Mouse (Mus musculus) Patski (cell line): ENCODE data around the gene Ace3. TPM values are rescaled to one million over a fixed set of nuclear protein-coding genes. Genes with fewer than 3 reads are reported as not detected.

Experiments used
- ATAC-seq: fragments of 100-300 bp; one replicate; pipeline ENCODE4 v1.8.0; 2021
- CTCF ChIA-PET: fragments of 350-600 bp; sonication (Branson Sonifier 250); formaldehyde crosslinking; loops from one replicate; lab custom pipeline; 2022; ENCODE audit warnings: inconsistent platforms; lab: Charles Lee
- POLR2A ChIA-PET: fragments of 350-600 bp; sonication (Branson Sonifier 250); formaldehyde crosslinking; loops from one replicate; lab custom pipeline; 2022; ENCODE audit warnings: antibody characterized with exemption, inconsistent platforms; lab: Charles Lee
- DNase-seq: peaks from one replicate; pipeline ENCODE4 v3.0.0-alpha.2; 2011; ENCODE audit warnings: low read depth, low spot score
- H3K27me3 ChIP-seq: fragments of 371-371 bp; one replicate; pipeline ENCODE4 v1.5.1; 2021
- CTCF ChIP-seq: fragments of 100-300 bp; IDR thresholded peaks from one replicate; pipeline ENCODE4 v1.5.1; 2021
- in situ Hi-C: fragments of 300-500 bp; cut with MboI; formaldehyde crosslinking; loops from 3 replicates; pipeline ENCODE4 v1.11.1; 2018; ENCODE audit warnings: low pct_unique_long_range_greater_than_20kb, mixed read lengths
- polyA plus RNA-seq: library from polyadenylated mRNA; unstranded; gene quantifications from one replicate; pipeline ENCODE4 v1.2.3, GENCODE M21; 2021

Ace3 gene
- polyA plus RNA-seq, 1 experiment from 2014 or later: not detected

DNA sequence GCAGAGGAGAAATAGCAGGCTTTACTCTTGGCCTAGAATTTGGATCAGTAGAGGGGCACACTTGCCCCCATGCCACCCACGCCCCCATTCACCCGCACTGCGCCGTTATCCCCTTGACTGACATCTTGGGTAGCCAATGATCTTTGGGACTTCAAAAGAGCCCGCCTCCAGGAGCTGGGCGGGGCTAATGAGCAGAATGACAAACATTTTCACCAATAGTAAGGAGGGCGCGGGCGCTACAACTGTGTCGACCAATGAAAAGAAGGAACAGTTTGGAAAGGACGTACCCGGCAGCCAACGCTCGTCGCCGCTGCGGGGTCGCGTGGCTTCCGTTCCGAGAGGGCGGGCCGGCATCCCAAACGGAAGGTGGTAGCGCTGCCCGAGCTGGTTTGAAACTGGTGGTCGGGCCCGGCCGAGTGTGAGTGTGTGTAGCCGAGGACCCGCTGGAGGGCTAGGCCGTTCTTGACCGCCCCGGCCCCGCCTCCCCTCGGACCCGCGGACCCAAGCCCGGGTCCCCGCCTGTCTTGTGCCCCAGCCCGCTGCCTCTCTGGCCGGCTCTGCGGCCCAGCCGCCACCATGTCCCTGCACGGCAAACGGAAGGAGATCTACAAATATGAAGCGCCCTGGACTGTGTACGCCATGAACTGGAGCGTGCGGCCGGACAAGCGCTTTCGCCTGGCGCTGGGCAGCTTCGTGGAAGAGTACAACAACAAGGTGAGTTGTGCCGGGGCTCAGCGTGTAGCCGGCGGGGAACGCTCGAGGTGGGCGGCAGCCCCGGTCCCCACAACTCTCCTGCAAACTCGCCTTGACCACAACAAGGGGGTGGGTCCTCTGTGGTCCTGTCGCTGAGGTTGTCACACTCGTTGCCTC, 42.3 kb downstream of the Ace3 start, which contains the start of gene Dcaf7:
Gene Dcaf7 (plus strand): TSS at position 325 of the 870 bp plus-strand sequence.
- in situ Hi-C loops: no loop called here
- no peak for TF ChIP-seq CTCF
- DNase-seq (peak; percentile 83), ATAC-seq (peak; percentile 99)
- CTCF ChIA-PET: interaction anchor here (0.9 kb wide), 1 partner anchor 10 kb away, joined by 8 read pairs; no protein-coding TSS in a partner anchor
- H3K27me3 ChIP-seq: no peaks in the 10 kb centered on the region
- POLR2A ChIA-PET: no interaction called here

DNA sequence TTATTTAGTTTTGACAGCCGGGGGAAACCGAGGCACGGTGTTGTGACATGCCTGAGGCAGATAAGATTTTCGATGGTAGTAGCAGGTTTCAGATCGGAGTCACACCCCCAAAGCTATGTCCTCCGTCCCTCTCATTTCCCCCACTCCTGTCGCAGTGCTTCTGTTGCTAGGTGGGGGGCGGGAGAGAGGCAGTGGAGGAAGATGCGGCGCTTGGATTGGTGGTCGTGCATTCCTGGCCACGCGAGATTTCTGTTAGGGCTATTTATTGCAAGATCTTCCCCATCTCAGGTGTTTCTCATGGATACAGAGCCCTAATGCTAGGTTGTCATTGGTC, 42.9 kb downstream of the Ace3 start:
- DNase-seq: no peak
- ChIA-PET POLR2A (interaction anchor here (0.5 kb wide), 1 partner anchor 93 kb away, joined by 3 read pairs; no protein-coding TSS in a partner anchor), CTCF (interaction anchor here (2.2 kb wide), 1 partner anchor 11 kb away, joined by 9 read pairs; no protein-coding TSS in a partner anchor)
- H3K27me3 ChIP-seq: no peaks in the 10 kb centered on the region
- in situ Hi-C loops: no loop called here
- ATAC-seq: no peak
- no peak for TF ChIP-seq CTCF

DNA sequence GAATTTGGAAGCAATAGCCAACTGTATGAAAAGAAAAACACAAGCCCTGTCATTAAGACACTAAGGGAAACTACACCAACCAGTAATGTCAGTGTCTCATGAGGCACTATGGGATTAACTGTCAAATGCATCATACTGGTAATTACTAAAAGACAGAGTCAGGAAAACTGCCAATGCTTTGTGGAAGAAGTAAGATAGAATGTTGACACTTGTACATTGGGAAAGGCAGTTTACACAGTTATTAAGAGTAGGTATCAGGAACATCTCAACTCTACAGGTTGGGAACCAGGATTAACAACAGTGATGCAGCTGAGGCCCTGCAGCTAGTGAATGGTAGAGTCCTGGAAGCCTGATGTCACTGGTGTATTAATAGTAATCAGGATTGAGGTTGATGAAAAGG, 49.9 kb downstream of the Ace3 start:
- no peaks in the 10 kb centered on the region for H3K27me3 ChIP-seq
- no peak for TF ChIP-seq CTCF
- in situ Hi-C loops: no loop called here
- POLR2A ChIA-PET: no interaction called here
- no peak for ATAC-seq
- CTCF ChIA-PET: no interaction called here
- no peak for DNase-seq

DNA sequence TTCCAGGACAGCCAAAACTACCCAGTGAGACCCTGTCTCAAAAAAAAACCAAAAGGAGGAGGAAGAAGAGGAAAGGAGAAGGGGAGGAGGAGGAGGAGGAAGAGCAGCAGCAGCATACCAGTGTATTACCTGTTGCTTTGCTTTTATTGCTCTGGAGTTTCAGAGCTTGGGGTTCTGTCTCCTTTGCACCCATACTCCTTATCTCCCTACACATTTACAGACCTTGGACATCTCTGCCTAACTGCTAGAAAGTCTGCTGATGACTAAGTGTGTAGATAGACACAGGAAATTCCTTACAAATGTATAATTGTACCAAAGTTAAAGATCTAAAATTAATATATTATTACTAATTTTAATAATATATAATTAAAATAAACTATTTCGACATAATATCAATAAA, 50.8 kb downstream of the Ace3 start:
- POLR2A ChIA-PET: no interaction called here
- no peak for ATAC-seq

DNA sequence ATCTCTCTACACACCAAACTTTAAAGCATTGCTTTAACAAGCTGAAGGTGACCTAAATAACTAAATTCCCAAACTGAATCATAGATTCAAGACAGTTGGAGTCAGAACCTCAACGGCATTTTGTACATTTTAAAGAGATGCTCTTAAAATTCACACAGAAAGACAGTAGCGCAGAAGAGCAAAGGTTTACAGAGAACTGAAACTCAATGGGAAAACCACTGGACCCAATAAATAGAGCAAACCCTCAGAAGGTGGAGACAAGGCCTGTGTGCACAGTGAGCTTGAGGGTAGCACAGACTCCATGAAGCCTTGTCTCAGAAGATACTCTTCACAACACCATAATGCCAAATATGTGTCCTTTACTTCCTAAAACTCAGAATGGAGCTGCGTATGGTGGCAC, 51.3 kb downstream of the Ace3 start:
- in situ Hi-C loops: no loop called here
- TF ChIP-seq CTCF: no peak
- no peak for ATAC-seq
- CTCF ChIA-PET: interaction anchor here (1.0 to 1.9 kb wide), 2 partner anchors 8 to 19 kb away, joined by 3 to 6 read pairs; no protein-coding TSS in a partner anchor
- POLR2A ChIA-PET: no interaction called here
- DNase-seq: no peak
- no peaks in the 10 kb centered on the region for H3K27me3 ChIP-seq

More for the DNA sequence above, 50.8 kb downstream of the Ace3 start:
- in situ Hi-C loops: no loop called here
- DNase-seq: no peak
- TF ChIP-seq CTCF: no peak
- H3K27me3 ChIP-seq: no peaks in the 10 kb centered on the region
- CTCF ChIA-PET: interaction anchor here (1.0 to 1.9 kb wide), 2 partner anchors 9 to 18 kb away, joined by 3 to 6 read pairs; no protein-coding TSS in a partner anchor

DNA sequence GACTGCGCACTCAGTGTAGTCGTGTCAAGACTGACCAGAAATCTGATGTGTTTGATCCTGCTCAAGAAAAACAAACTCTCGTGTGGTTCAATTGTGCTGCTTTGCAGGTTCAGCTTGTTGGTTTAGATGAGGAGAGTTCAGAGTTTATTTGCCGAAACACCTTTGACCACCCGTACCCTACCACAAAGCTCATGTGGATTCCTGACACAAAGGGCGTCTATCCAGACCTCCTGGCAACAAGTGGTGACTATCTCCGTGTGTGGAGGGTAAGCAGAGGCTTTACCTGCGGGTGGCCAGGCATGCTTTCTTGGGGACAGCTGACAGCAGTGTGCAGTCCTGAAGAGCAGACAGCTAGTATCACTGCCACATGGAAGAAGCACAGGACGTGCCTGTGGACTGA, 52.1 kb downstream of the Ace3 start:
- in situ Hi-C loops: no loop called here
- no peak for ATAC-seq
- H3K27me3 ChIP-seq: no peaks in the 10 kb centered on the region
- POLR2A ChIA-PET: no interaction called here
- CTCF ChIA-PET: interaction anchor here (1.9 kb wide), 1 partner anchor 20 kb away, joined by 6 read pairs; no protein-coding TSS in a partner anchor
- no peak for DNase-seq
- TF ChIP-seq CTCF: no peak

DNA sequence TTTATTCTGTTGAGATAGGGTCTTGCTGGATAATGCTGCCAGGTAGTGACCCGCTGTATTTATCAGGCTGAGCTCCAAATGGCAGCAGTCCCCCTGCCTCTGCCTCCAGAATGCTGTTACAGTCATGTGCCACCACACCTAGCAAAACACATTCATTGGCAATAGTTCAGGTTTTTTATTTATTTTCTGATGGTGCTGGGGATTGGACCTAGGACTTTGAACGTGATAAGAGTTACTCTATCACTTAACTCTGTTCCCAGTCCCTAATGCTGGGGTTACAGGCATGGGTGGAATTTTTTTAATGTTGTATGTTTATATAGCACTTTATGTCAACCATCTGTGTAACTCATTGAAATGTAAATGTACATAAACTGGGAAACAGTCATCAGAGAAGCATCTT, 59.4 kb downstream of the Ace3 start:
- CTCF ChIA-PET: interaction anchor here (1.5 kb wide), 2 partner anchors 8 kb away, joined by 3 to 6 read pairs; no protein-coding TSS in a partner anchor
- POLR2A ChIA-PET: no interaction called here
- ATAC-seq (no peak), DNase-seq (no peak)
- in situ Hi-C loops: no loop called here
- H3K27me3 ChIP-seq: no peaks in the 10 kb centered on the region
- TF ChIP-seq CTCF: no peak

DNA sequence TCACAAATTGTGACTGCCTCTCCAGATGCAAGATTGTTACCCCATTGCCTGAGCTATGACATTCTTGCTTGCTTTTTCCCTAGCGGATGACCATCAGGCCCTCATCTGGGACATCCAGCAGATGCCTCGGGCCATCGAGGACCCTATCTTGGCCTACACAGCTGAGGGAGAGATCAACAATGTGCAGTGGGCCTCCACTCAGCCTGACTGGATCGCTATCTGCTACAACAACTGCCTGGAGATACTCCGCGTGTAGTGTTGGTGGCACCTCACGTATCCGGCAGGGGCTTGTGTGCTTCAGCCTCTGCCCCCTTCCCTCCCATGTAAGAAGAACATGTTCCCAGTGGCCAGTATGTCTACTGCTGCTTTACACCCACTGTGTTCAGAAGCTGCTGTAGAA, 60.1 kb downstream of the Ace3 start:
- H3K27me3 ChIP-seq: no peaks in the 10 kb centered on the region
- ChIA-PET CTCF (interaction anchor here (1.5 kb wide), 1 partner anchor 9 kb away, joined by 3 read pairs; no protein-coding TSS in a partner anchor), POLR2A (no interaction called here)
- in situ Hi-C loops: no loop called here
- DNase-seq (no peak), ATAC-seq (no peak)
- TF ChIP-seq CTCF: no peak

Other genes with a start within 250 kb of the Ace3 start
- 31.6 TPM for gene Cyb561, start 41.3 kb upstream of the Ace3 start, polyA plus RNA-seq
- gene Ace, start 26.7 kb upstream of the Ace3 start, polyA plus RNA-seq: 0.33 TPM
- gene Kcnh6, start 13.4 kb downstream of the Ace3 start, polyA plus RNA-seq: not detected
- 52.8 TPM for gene Dcaf7, start 42.2 kb downstream of the Ace3 start, polyA plus RNA-seq
- 16.3 TPM for gene Taco1, start 71.4 kb downstream of the Ace3 start, polyA plus RNA-seq
- gene Map3k3, start 89.9 kb downstream of the Ace3 start, polyA plus RNA-seq: 43.9 TPM
- gene Gm10840, start 166.2 kb downstream of the Ace3 start, polyA plus RNA-seq: not detected
- gene Limd2, start 166.2 kb downstream of the Ace3 start, polyA plus RNA-seq: 80.1 TPM
- gene Strada, start 207.5 kb downstream of the Ace3 start, polyA plus RNA-seq: 23.3 TPM
- 136 TPM for gene Ccdc47, start 221.7 kb downstream of the Ace3 start, polyA plus RNA-seq
- 62.9 TPM for gene Ddx42, start 222.3 kb downstream of the Ace3 start, polyA plus RNA-seq